ENCODE assay signal across 15 mouse cellular contexts in genomic region chr13:84905994-84906393, GRCm38 (mm10).
DNase-seq lines count a peak whose midpoint lies in the region; ATAC-seq and TF ChIP-seq lines count a peak whose summit lies in the region.
"Had no signal": no experiment of that assay in that cellular context is flagged by ENCODE, and none has a peak within 500 bp of the region (broad histone marks: within the 10 kb centered on the region; RNA-seq: fewer than 3 reads in every experiment).

No protein-coding gene starts in this region.

- H3K27ac ChIP-seq in forebrain, embryonic 12.5 days = peak overlapping the region; percentile 72; the same call in 1 of the 2 replicates
- H3K27ac ChIP-seq in hindbrain, embryonic 15.5 days (replicated peaks) = peak overlapping the region; percentile 77
- no peak overlapping the region for H3K27ac ChIP-seq in neural tube, embryonic 12.5 days
- H3K27ac ChIP-seq: intestine, embryonic 15.5 days; kidney, postnatal 0 days had no signal

- H3K4me3 ChIP-seq in forebrain, embryonic 12.5 days (replicated peaks) = no peak overlapping the region
- H3K4me3 ChIP-seq in hindbrain, embryonic 15.5 days = peak overlapping the region; percentile 33
- no peak overlapping the region for H3K4me3 ChIP-seq in neural tube, embryonic 12.5 days
- H3K4me3 ChIP-seq: intestine, embryonic 15.5 days had no signal

- WGBS in forebrain, embryonic 12.5 days = 46% methylated on average over 3 of the region's 3 CpGs
- 31% methylated on average over 3 of the region's 3 CpGs for WGBS in hindbrain, embryonic 15.5 days
- 47% methylated on average over 3 of the region's 3 CpGs for whole genome bisulfite sequencing in neural tube, embryonic 12.5 days

- DNase-seq in brain, embryonic 14.5 days (ENCODE audit: low read depth) = peak; percentile 89
- DNase-seq in layer of hippocampus, adult 9-10 months (ENCODE audit: low spot score) = no peak
- no peak for DNase-seq in adrenal gland, adult 8-10 months
- DNase-seq: adrenal gland, postnatal 25 days; cerebellum, postnatal 25 days; heart, postnatal 14 days; lung, postnatal 14 days; thymus, adult 18-20 months had no signal

- no peaks in the 10 kb centered on the region for H3K4me1 ChIP-seq in forebrain, embryonic 12.5 days
- H3K4me1 ChIP-seq in hindbrain, embryonic 15.5 days (replicated peaks) = no peaks in the 10 kb centered on the region
- no peaks in the 10 kb centered on the region for H3K4me1 ChIP-seq in neural tube, embryonic 12.5 days
- H3K4me1 ChIP-seq: intestine, embryonic 15.5 days had no signal

- H3K9ac ChIP-seq in forebrain, embryonic 12.5 days = no peak overlapping the region
- H3K9ac ChIP-seq in hindbrain, embryonic 15.5 days = no peak overlapping the region; the same call in 1 of the 2 replicates
- H3K9ac ChIP-seq in neural tube, embryonic 12.5 days = no peak overlapping the region
- H3K9ac ChIP-seq: intestine, embryonic 15.5 days had no signal

- H3K9me3 ChIP-seq in forebrain, embryonic 12.5 days = no peaks in the 10 kb centered on the region
- no peaks in the 10 kb centered on the region for H3K9me3 ChIP-seq in hindbrain, embryonic 15.5 days
- no peaks in the 10 kb centered on the region for H3K9me3 ChIP-seq in neural tube, embryonic 12.5 days
- H3K9me3 ChIP-seq: intestine, embryonic 15.5 days had no signal

- ATAC-seq in forebrain, embryonic 12.5 days (ENCODE audit: low FRiP score) = peak; percentile 91
- peak; percentile 80 for ATAC-seq in hindbrain, embryonic 15.5 days (ENCODE audit: low FRiP score, low read depth)
- peak; percentile 92 for ATAC-seq in neural tube, embryonic 12.5 days (ENCODE audit: low FRiP score, low read depth)
- ATAC-seq in cerebellum, adult (ENCODE audit: insufficient number of reproducible peaks, low FRiP score, low TSS enrichment) = no peak
- ATAC-seq: CD4-positive, CD25-positive, alpha-beta regulatory T cell, adult 4 months; intestine, embryonic 15.5 days had no signal

- peak overlapping the region; percentile 13; the same call in 1 of the 2 replicates for H3K4me2 ChIP-seq in forebrain, embryonic 12.5 days
- peak overlapping the region; percentile 49 for H3K4me2 ChIP-seq in hindbrain, embryonic 15.5 days
- H3K4me2 ChIP-seq in neural tube, embryonic 12.5 days (replicated peaks) = peak overlapping the region; percentile 22; the same call in 1 of the 2 replicates
- H3K4me2 ChIP-seq: intestine, embryonic 15.5 days had no signal

- TF ChIP-seq CTCF in brain, embryonic 14.5 days (IDR thresholded peaks at IDR 0.05; ENCODE audit: borderline replicate concordance, extremely low read depth, insufficient read depth, insufficient read length) = no peak

- no peaks in the 10 kb centered on the region for H3K27me3 ChIP-seq in forebrain, embryonic 12.5 days
- no peaks in the 10 kb centered on the region for H3K27me3 ChIP-seq in hindbrain, embryonic 15.5 days
- no peaks in the 10 kb centered on the region for H3K27me3 ChIP-seq in neural tube, embryonic 12.5 days (replicated peaks)
- H3K27me3 ChIP-seq: intestine, embryonic 15.5 days had no signal

- H3K36me3 ChIP-seq in forebrain, embryonic 12.5 days (replicated peaks) = no peaks in the 10 kb centered on the region
- H3K36me3 ChIP-seq in hindbrain, embryonic 15.5 days = no peaks in the 10 kb centered on the region
- H3K36me3 ChIP-seq in neural tube, embryonic 12.5 days = no peaks in the 10 kb centered on the region
- H3K36me3 ChIP-seq: intestine, embryonic 15.5 days had no signal

- no peak for TF ChIP-seq POLR2A in brain, embryonic 14.5 days (IDR thresholded peaks at IDR 0.05; ENCODE audit: borderline replicate concordance, extremely low read depth, insufficient read depth, insufficient read length, poor library complexity, severe bottlenecking)
